Mouse (Mus musculus): ENCODE data around the gene St5.
A peak's percentile ranks its signal among the peaks of the same experiment; 100 is the strongest.

St5 gene

GRCm38 (mm10) chr7:109702721-109703120 is 684 bp downstream of the St5 start:
- DNase-seq (ENCODE audit: low read depth, low spot score) = no peak

- DNase-seq (ENCODE audit: low read depth, low spot score) = no peak
These were observed 3.2 kb downstream of the St5 start for GRCm38 (mm10) chr7:109700213-109700612.

GRCm38 (mm10) chr7:109695339-109695726 is 8.1 kb downstream of the St5 start:
- no peak for DNase-seq (ENCODE audit: low read depth, low spot score)

GRCm38 (mm10) chr7:109694576-109695338 is 8.6 kb downstream of the St5 start:
- DNase-seq (ENCODE audit: low read depth, low spot score) = no peak

- no peak for DNase-seq (ENCODE audit: low read depth, low spot score)
These were observed 12.4 kb downstream of the St5 start for GRCm38 (mm10) chr7:109690961-109691360.

- no peak for DNase-seq (ENCODE audit: low read depth, low spot score)
These were observed 13.3 kb downstream of the St5 start for GRCm38 (mm10) chr7:109690101-109690500.

- DNase-seq (ENCODE audit: low read depth, low spot score) = no peak
These were observed 16.7 kb downstream of the St5 start for GRCm38 (mm10) chr7:109686585-109687128.

GRCm38 (mm10) chr7:109680879-109681278 is 22.5 kb downstream of the St5 start:
- no peak for DNase-seq (ENCODE audit: low read depth, low spot score)

GRCm38 (mm10) chr7:109680284-109680683 is 23.1 kb downstream of the St5 start:
- DNase-seq (ENCODE audit: low read depth, low spot score) = no peak

- no peak for DNase-seq (ENCODE audit: low read depth, low spot score)
These were observed 28.3 kb downstream of the St5 start for GRCm38 (mm10) chr7:109674944-109675628.

GRCm38 (mm10) chr7:109671581-109672471 is 31.6 kb downstream of the St5 start:
- peak; percentile 75 for DNase-seq (ENCODE audit: low read depth, low spot score)

- no peak for DNase-seq (ENCODE audit: low read depth, low spot score)
These were observed 33.8 kb downstream of the St5 start for GRCm38 (mm10) chr7:109669426-109670170.

- DNase-seq (ENCODE audit: low read depth, low spot score) = no peak
These were observed 36.7 kb downstream of the St5 start for GRCm38 (mm10) chr7:109666664-109667063.

- no peak for DNase-seq (ENCODE audit: low read depth, low spot score)
These were observed 40.8 kb downstream of the St5 start for GRCm38 (mm10) chr7:109662626-109663025.

- DNase-seq (ENCODE audit: low read depth, low spot score) = no peak
These were observed 44.1 kb downstream of the St5 start for GRCm38 (mm10) chr7:109659278-109659677.

GRCm38 (mm10) chr7:109657884-109658283 is 45.5 kb downstream of the St5 start:
- no peak for DNase-seq (ENCODE audit: low read depth, low spot score)

GRCm38 (mm10) chr7:109654871-109655270 is 48.5 kb downstream of the St5 start:
- no peak for DNase-seq (ENCODE audit: low read depth, low spot score)

- no peak for DNase-seq (ENCODE audit: low read depth, low spot score)
These were observed 54.4 kb downstream of the St5 start for GRCm38 (mm10) chr7:109648812-109649594.

GRCm38 (mm10) chr7:109646574-109646973 is 56.8 kb downstream of the St5 start:
- no peak for DNase-seq (ENCODE audit: low read depth, low spot score)

GRCm38 (mm10) chr7:109643305-109643994 is 60.0 kb downstream of the St5 start:
- no peak for DNase-seq (ENCODE audit: low read depth, low spot score)

Measured in embryo, embryonic 11.5 days (tissue).